Mouse (Mus musculus) brain, embryonic 14.5 days (tissue): ENCODE data around the gene Dtx3l.

Experiments
- CTCF ChIP-seq: fragments of 200-500 bp; IDR thresholded peaks from 2 replicates; pipeline ENCODE4 v1.5.1; 2012; ENCODE audit warnings: inconsistent platforms, mild to moderate bottlenecking, moderate library complexity, borderline replicate concordance; ENCODE audit not compliant: insufficient read depth, insufficient read length; ENCODE audit errors: extremely low read depth
- POLR2A ChIP-seq: fragments of 200-500 bp; IDR thresholded peaks from 2 replicates; pipeline ENCODE4 v1.6.1; 2012; ENCODE audit warnings: mild to moderate bottlenecking, inconsistent platforms, borderline replicate concordance; ENCODE audit not compliant: poor library complexity, insufficient read depth, insufficient read length, severe bottlenecking; ENCODE audit errors: extremely low read depth

DNA sequence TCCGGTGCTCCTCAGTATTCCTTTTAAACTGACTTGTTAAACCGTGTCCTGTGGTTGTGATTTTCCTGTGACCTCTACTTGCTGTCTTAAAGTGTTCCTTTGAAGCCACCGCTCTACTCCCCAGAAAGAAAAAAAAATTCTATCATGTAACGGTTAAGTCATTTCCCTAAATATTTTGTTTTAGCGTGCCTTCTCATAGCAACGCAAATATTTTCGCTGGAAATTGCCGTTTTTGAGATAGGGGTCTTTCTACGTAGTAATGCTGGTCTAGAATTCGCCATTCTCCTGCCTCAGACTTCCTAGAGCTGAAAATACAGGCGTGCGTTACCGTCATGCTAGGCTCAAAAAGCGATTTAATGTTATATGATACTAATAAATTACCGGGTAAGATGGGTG, 43.6 kb upstream of the Dtx3l start:
- TF ChIP-seq CTCF: no peak
- TF ChIP-seq POLR2A: no peak
